Mouse (Mus musculus): ENCODE measurements around the gene Lmtk3. TPM values are rescaled to one million over a fixed set of nuclear protein-coding genes. Genes with fewer than 3 reads are reported as not detected.

Lmtk3 gene
- polyA plus RNA-seq (2014; fragmentation: Nextera tagmentation; extraction: Ambion mirVana): 21.2 and 32.3 TPM in 2 replicates

DNA sequence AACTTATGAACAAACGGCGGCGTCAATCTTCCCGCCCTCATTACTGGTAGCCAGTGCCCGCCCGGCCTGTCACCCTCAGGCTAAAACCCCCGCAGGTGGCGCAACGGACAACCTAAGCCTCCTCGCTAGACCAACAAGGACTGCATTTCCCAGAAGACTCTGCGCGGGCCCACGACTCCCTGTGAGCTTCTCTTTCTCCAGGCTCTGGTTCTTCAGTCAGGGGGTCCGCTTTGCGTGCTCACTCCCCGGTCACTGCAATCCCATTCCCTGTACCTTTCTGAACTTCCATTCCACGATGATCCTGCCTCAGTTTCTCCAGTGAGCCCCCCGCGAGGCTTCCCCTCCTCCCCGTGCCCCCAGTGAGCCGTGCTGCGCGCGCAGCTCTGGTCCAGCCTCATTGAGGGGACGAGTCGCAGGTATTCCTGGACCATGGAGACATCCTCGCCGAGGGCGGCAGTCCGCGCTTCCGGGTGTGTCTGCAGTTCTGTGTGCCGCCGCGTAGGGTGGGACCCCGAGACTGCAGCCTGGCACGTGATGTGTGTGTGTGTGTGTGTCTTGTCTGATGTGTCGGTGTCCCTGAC lies at the start of gene Lmtk3:
Lmtk3 (plus strand) TSS at position 228 of the 581 bp plus-strand sequence.
- H3K36me3 ChIP-seq (ENCODE audit: control insufficient read depth, insufficient read depth, low read length): peaks cover 14% of the 10 kb centered on the region
- ATAC-seq (ENCODE audit: low read depth): peak; percentile 58
- H3K9me3 ChIP-seq (ENCODE audit: control insufficient read depth, low read length): no peaks in the 10 kb centered on the region
- H3K4me1 ChIP-seq (ENCODE audit: control insufficient read depth, insufficient read depth, low read length): peaks cover 13% of the 10 kb centered on the region
- under 1% methylated on average over 38 of the region's 38 CpGs for WGBS
- H3K4me2 ChIP-seq (ENCODE audit: low read depth, low read length): peak within 1 kb of the TSS; percentile 72
- peak within 1 kb of the TSS; percentile 97 for H3K4me3 ChIP-seq (ENCODE audit: low read depth, low read length)
- H3K27ac ChIP-seq (ENCODE audit: low read depth, low read length): peak within 1 kb of the TSS; percentile 95
- peak within 1 kb of the TSS; percentile 97 for H3K9ac ChIP-seq (replicated peaks; ENCODE audit: low read depth, low read length)
- H3K27me3 ChIP-seq (ENCODE audit: control insufficient read depth, insufficient read depth, low read length): peaks cover 2% of the 10 kb centered on the region; the same call in 1 of the 2 replicates

DNA sequence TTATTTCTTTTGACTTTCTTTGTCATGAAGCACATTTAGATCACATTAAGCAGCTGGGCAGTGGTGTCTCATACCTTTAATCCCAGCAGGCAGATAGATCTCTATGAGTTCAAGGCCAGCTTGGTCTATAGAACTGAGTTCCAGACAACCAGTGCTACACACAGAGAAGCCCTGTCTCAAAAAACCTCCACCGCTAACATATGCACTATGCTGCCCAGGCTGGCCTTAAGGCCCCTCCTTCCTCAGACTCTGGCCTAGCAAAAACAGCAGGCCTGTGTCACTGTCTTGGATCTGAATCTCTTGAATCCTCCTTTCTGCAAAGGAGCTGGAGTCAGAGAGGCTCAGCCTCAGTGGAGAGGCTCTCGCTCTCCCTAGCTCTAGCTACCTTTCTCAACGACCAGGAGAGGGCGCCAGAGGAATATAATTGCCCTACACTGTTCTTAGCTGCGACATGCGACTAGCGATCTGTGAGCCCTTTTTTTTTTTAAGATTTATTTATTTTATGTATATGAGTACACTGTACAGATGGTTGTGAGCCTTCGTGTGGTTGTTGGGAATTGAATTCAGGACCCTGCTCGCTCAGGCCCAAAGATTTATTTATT lies 44.3 kb upstream of the Lmtk3 start:
- no peak overlapping the region for H3K4me2 ChIP-seq (ENCODE audit: low read depth, low read length)
- no peak overlapping the region for H3K4me3 ChIP-seq (ENCODE audit: low read depth, low read length)
- H3K27me3 ChIP-seq (ENCODE audit: control insufficient read depth, insufficient read depth, low read length): no peaks in the 10 kb centered on the region
- H3K27ac ChIP-seq (ENCODE audit: low read depth, low read length): no peak overlapping the region
- 7% methylated on average over 9 of the region's 9 CpGs for WGBS
- no peaks in the 10 kb centered on the region for H3K9me3 ChIP-seq (ENCODE audit: control insufficient read depth, low read length)
- no peaks in the 10 kb centered on the region for H3K4me1 ChIP-seq (ENCODE audit: control insufficient read depth, insufficient read depth, low read length)
- peak; percentile 88; the same call in 1 of the 2 replicates for ATAC-seq (ENCODE audit: low read depth)
- no peak overlapping the region for H3K9ac ChIP-seq (replicated peaks; ENCODE audit: low read depth, low read length)
- H3K36me3 ChIP-seq (ENCODE audit: control insufficient read depth, insufficient read depth, low read length): no peaks in the 10 kb centered on the region

DNA sequence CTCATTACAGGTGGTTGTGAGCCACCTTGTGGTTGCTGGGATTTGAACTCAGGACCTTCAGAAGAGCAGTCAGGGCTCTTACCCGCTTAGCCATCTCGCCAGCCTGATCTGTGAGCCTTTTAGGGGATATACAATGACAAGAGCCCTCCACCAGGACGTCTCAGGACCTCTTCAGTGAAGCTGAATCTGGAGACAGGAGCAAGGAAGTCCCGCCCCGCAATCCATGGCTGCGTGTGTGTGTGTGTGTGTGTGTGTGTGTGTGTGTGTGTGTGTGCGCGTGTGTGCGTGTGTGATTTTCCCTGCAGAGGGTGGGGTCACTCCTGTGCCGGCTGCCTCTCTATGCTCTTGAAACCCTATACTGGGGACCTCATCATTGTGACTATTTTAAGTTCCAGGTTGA lies 43.7 kb upstream of the Lmtk3 start:
- Histone ChIP-seq H3K4me1 (ENCODE audit: control insufficient read depth, insufficient read depth, low read length) (no peaks in the 10 kb centered on the region), H3K36me3 (ENCODE audit: control insufficient read depth, insufficient read depth, low read length) (no peaks in the 10 kb centered on the region), H3K4me3 (ENCODE audit: low read depth, low read length) (no peak overlapping the region), H3K27me3 (ENCODE audit: control insufficient read depth, insufficient read depth, low read length) (no peaks in the 10 kb centered on the region), H3K9ac (replicated peaks; ENCODE audit: low read depth, low read length) (no peak overlapping the region), H3K4me2 (ENCODE audit: low read depth, low read length) (no peak overlapping the region), H3K9me3 (ENCODE audit: control insufficient read depth, low read length) (no peaks in the 10 kb centered on the region), H3K27ac (ENCODE audit: low read depth, low read length) (no peak overlapping the region)
- ATAC-seq (ENCODE audit: low read depth): peak; percentile 14; the same call in 1 of the 2 replicates
- WGBS: 70% methylated on average over 10 of the region's 10 CpGs

- no peak for ATAC-seq (ENCODE audit: low read depth)
- H3K27ac ChIP-seq (ENCODE audit: low read depth, low read length): no peak overlapping the region
- H3K4me1 ChIP-seq (ENCODE audit: control insufficient read depth, insufficient read depth, low read length): no peaks in the 10 kb centered on the region
- H3K27me3 ChIP-seq (ENCODE audit: control insufficient read depth, insufficient read depth, low read length): no peaks in the 10 kb centered on the region
- no peak overlapping the region for H3K4me2 ChIP-seq (ENCODE audit: low read depth, low read length)
- 88% methylated on average over 12 of the region's 12 CpGs for WGBS
- H3K4me3 ChIP-seq (ENCODE audit: low read depth, low read length): no peak overlapping the region
- H3K36me3 ChIP-seq (ENCODE audit: control insufficient read depth, insufficient read depth, low read length): no peaks in the 10 kb centered on the region
- H3K9ac ChIP-seq (replicated peaks; ENCODE audit: low read depth, low read length): no peak overlapping the region
- no peaks in the 10 kb centered on the region for H3K9me3 ChIP-seq (ENCODE audit: control insufficient read depth, low read length)
These were observed 42.2 kb upstream of the Lmtk3 start for GRCm38 (mm10) chr7:45741308-45741707.

DNA sequence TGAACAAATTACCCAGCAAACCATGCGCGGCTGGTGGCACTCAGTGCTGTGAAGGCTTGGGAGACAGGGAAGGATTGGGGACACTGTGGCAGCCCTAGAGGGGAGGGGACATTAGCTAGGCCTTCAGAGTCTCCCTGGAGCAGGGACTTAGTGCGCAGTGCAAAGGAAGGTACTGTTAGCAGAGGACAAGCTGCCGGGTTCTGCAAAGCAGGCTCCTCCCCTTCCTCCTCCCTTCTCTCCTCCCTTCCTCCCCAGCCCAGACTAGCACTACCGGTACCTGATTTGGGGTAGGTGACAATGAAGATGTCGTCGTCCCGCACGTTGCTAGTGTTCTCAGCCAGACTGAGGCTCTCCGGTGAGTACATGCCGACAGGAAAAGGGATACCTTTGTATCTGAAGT lies 41.8 kb upstream of the Lmtk3 start:
- no peak overlapping the region for H3K4me3 ChIP-seq (ENCODE audit: low read depth, low read length)
- H3K9me3 ChIP-seq (ENCODE audit: control insufficient read depth, low read length): no peaks in the 10 kb centered on the region
- H3K27me3 ChIP-seq (ENCODE audit: control insufficient read depth, insufficient read depth, low read length): no peaks in the 10 kb centered on the region
- no peak overlapping the region for H3K9ac ChIP-seq (replicated peaks; ENCODE audit: low read depth, low read length)
- no peak for ATAC-seq (ENCODE audit: low read depth)
- H3K4me2 ChIP-seq (ENCODE audit: low read depth, low read length): peak overlapping the region; percentile 11; the same call in 1 of the 2 replicates
- no peaks in the 10 kb centered on the region for H3K4me1 ChIP-seq (ENCODE audit: control insufficient read depth, insufficient read depth, low read length)
- WGBS: 38% methylated on average over 11 of the region's 11 CpGs
- H3K36me3 ChIP-seq (ENCODE audit: control insufficient read depth, insufficient read depth, low read length): no peaks in the 10 kb centered on the region
- no peak overlapping the region for H3K27ac ChIP-seq (ENCODE audit: low read depth, low read length)

GRCm38 (mm10) chr7:45742338-45742737 lies 41.2 kb upstream of the Lmtk3 start:
- no peaks in the 10 kb centered on the region for H3K9me3 ChIP-seq (ENCODE audit: control insufficient read depth, low read length)
- peak overlapping the region; percentile 8; the same call in 1 of the 2 replicates for H3K4me2 ChIP-seq (ENCODE audit: low read depth, low read length)
- no peak overlapping the region for H3K27ac ChIP-seq (ENCODE audit: low read depth, low read length)
- no peak for ATAC-seq (ENCODE audit: low read depth)
- no peak overlapping the region for H3K4me3 ChIP-seq (ENCODE audit: low read depth, low read length)
- no peak overlapping the region for H3K9ac ChIP-seq (replicated peaks; ENCODE audit: low read depth, low read length)
- H3K27me3 ChIP-seq (ENCODE audit: control insufficient read depth, insufficient read depth, low read length): no peaks in the 10 kb centered on the region
- no peaks in the 10 kb centered on the region for H3K36me3 ChIP-seq (ENCODE audit: control insufficient read depth, insufficient read depth, low read length)
- H3K4me1 ChIP-seq (ENCODE audit: control insufficient read depth, insufficient read depth, low read length): no peaks in the 10 kb centered on the region
- 35% methylated on average over 19 of the region's 19 CpGs for WGBS

DNA sequence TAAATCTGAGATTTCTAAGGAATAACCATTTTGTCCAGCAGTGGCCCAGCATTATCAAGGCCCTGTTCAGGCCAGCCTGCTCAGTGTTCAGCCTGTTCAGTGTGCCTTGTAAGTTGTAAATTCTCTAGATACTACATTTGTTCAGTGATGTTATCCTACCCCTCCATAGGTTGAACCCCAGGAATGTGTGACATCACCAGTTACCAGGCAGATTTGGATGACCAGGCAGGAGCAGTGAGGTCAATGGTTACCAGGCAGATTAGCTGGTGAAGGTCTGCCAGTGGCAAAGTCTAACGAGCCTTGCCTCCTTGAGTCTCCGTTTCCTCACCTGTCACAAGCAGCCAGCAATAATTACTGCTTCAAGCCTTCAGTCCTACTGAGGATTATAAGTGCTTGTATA lies 39.2 kb upstream of the Lmtk3 start:
- Histone ChIP-seq H3K4me2 (ENCODE audit: low read depth, low read length) (no peak overlapping the region), H3K4me1 (ENCODE audit: control insufficient read depth, insufficient read depth, low read length) (no peaks in the 10 kb centered on the region), H3K27me3 (ENCODE audit: control insufficient read depth, insufficient read depth, low read length) (no peaks in the 10 kb centered on the region), H3K4me3 (ENCODE audit: low read depth, low read length) (no peak overlapping the region), H3K27ac (ENCODE audit: low read depth, low read length) (no peak overlapping the region), H3K9me3 (ENCODE audit: control insufficient read depth, low read length) (no peaks in the 10 kb centered on the region), H3K36me3 (ENCODE audit: control insufficient read depth, insufficient read depth, low read length) (no peaks in the 10 kb centered on the region), H3K9ac (replicated peaks; ENCODE audit: low read depth, low read length) (no peak overlapping the region)
- no peak for ATAC-seq (ENCODE audit: low read depth)
- WGBS: 40% methylated on average over 2 of the region's 2 CpGs

GRCm38 (mm10) chr7:45746518-45746917 lies 37.0 kb upstream of the Lmtk3 start:
- H3K9me3 ChIP-seq (ENCODE audit: control insufficient read depth, low read length): no peaks in the 10 kb centered on the region
- H3K27ac ChIP-seq (ENCODE audit: low read depth, low read length): no peak overlapping the region
- no peak overlapping the region for H3K4me2 ChIP-seq (ENCODE audit: low read depth, low read length)
- no peak overlapping the region for H3K9ac ChIP-seq (replicated peaks; ENCODE audit: low read depth, low read length)
- no peaks in the 10 kb centered on the region for H3K4me1 ChIP-seq (ENCODE audit: control insufficient read depth, insufficient read depth, low read length)
- H3K36me3 ChIP-seq (ENCODE audit: control insufficient read depth, insufficient read depth, low read length): no peaks in the 10 kb centered on the region
- ATAC-seq (ENCODE audit: low read depth): no peak
- no peaks in the 10 kb centered on the region for H3K27me3 ChIP-seq (ENCODE audit: control insufficient read depth, insufficient read depth, low read length)
- WGBS: 64% methylated on average over 6 of the region's 6 CpGs
- H3K4me3 ChIP-seq (ENCODE audit: low read depth, low read length): no peak overlapping the region

- Histone ChIP-seq H3K4me1 (ENCODE audit: control insufficient read depth, insufficient read depth, low read length) (no peaks in the 10 kb centered on the region), H3K9me3 (ENCODE audit: control insufficient read depth, low read length) (no peaks in the 10 kb centered on the region), H3K27ac (ENCODE audit: low read depth, low read length) (no peak overlapping the region), H3K36me3 (ENCODE audit: control insufficient read depth, insufficient read depth, low read length) (no peaks in the 10 kb centered on the region), H3K27me3 (ENCODE audit: control insufficient read depth, insufficient read depth, low read length) (no peaks in the 10 kb centered on the region), H3K9ac (replicated peaks; ENCODE audit: low read depth, low read length) (no peak overlapping the region), H3K4me3 (ENCODE audit: low read depth, low read length) (no peak overlapping the region), H3K4me2 (ENCODE audit: low read depth, low read length) (no peak overlapping the region)
- no peak for ATAC-seq (ENCODE audit: low read depth)
- WGBS: 90% methylated on average over 5 of the region's 5 CpGs
These were observed 36.1 kb upstream of the Lmtk3 start for GRCm38 (mm10) chr7:45747450-45747849.
